8 mouse cellular contexts compared by ENCODE assay signal in genomic region chr11:102851883-102852282, GRCm38 (mm10). TPM values are rescaled to one million over a fixed set of nuclear protein-coding genes. Genes with fewer than 3 reads are reported as not detected.
DNase-seq lines count a peak whose midpoint lies in the region.

No protein-coding gene starts in this region.

- DNase-seq in layer of hippocampus, adult 11-12 months (ENCODE audit: low spot score): peak; percentile 46
- no peak for DNase-seq in layer of hippocampus, adult 8-10 months (ENCODE audit: low spot score in 2 of 2)
- peak; percentile 74 for DNase-seq in MN1 (ENCODE audit: low spot score)
- peak; percentile 59 for DNase-seq in cerebellum, adult 8-10 months
- peak; percentile 73 for DNase-seq in gastrocnemius, postnatal 14 days
- DNase-seq in kidney, postnatal 25 days: peak; percentile 79 to 89
- DNase-seq in natural killer cell, adult 2 months (ENCODE audit: low spot score in 2 of 2): peak; percentile 14 to 16
- peak; percentile 28 to 55 for DNase-seq in urinary bladder, postnatal 36 days (ENCODE audit: low spot score in 2 of 2)

- intact Hi-C loops in gastrocnemius, postnatal 14 days (cut with DNase I; ENCODE audit: low total_unique reads): loop anchor here (2.0 kb wide), 1 partner anchor 75 kb away; no protein-coding TSS in a partner anchor

RNA-seq across cellular contexts. Expression of gene Higd1b, which starts 16.2 kb away (rescaled TPM):
- total RNA-seq in layer of hippocampus, adult 8-10 months (2022): 1 to 10 TPM; 5.1 to 7.3 (median 6.2) TPM
- total RNA-seq in gastrocnemius, postnatal 14 days (2021): 1 to 10 TPM; 4.8 to 8.3 TPM

RNA-seq across cellular contexts. Expression of gene Eftud2, which starts 28.9 kb away (rescaled TPM):
- 100 to 1,000 TPM; 123 to 142 (median 133) TPM for total RNA-seq in layer of hippocampus, adult 8-10 months (2022)
- 10 to 100 TPM; 31.1 to 31.7 TPM for total RNA-seq in gastrocnemius, postnatal 14 days (2021)

RNA-seq across cellular contexts. Expression of gene Ccdc103, which starts 29.1 kb away (rescaled TPM):
- total RNA-seq in layer of hippocampus, adult 8-10 months (2022): 1 to 10 TPM; 1.5 to 3.2 (median 1.9) TPM
- total RNA-seq in gastrocnemius, postnatal 14 days (2021): not detected

RNA-seq across cellular contexts. Expression of gene Gjc1, which starts 32.4 kb away (rescaled TPM):
- 1 to 10 TPM; 4.0 to 4.7 (median 4.1) TPM for total RNA-seq in layer of hippocampus, adult 8-10 months (2022)
- total RNA-seq in gastrocnemius, postnatal 14 days (2021): 10 to 100 TPM; 15.2 to 17.9 TPM

RNA-seq across cellular contexts. Expression of gene Fam187a, which starts 33.1 kb away (rescaled TPM):
- total RNA-seq in layer of hippocampus, adult 8-10 months (2022): under 1 TPM in 1 of 4 experiments, not detected in 3; 0.33 TPM
- total RNA-seq in gastrocnemius, postnatal 14 days (2021): not detected

Comparison
In these comparisons a context has a peak if more than half of its experiments do, and no peak if none do; other contexts are left out.
1. DNase-seq: peak in layer of hippocampus, adult 11-12 months (single experiment), MN1 (single experiment), cerebellum, adult 8-10 months (single experiment), gastrocnemius, postnatal 14 days (single experiment), kidney, postnatal 25 days (2 of 2), natural killer cell, adult 2 months (2 of 2) and urinary bladder, postnatal 36 days (2 of 2); none in layer of hippocampus, adult 8-10 months (0 of 2).